Mouse (Mus musculus): ENCODE data around the gene Rnaseh2b. TPM values are rescaled to one million over a fixed set of nuclear protein-coding genes. Genes with fewer than 3 reads are reported as not detected.

Rnaseh2b gene
- polyA plus RNA-seq, 1 experiment from 2014 or later = 65.0 TPM

DNA sequence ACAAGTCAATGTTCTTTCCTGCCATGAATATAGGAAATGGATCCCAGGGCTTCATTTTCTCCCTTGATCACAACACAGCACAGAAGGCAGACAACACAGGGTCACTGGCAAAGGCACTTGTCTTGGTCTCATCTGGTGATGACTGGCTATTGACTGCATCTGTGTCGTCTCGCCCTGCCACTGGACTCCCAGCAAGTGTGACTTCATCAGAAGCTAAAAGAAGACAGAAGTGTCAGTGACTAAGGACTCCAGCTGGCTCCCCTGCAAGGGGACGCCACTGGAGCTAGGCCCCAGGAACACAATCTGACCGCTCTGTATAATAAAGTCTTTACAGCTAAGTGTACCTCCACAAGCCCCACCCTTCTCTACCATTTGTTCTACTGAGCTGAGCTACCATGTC is 100.4 kb downstream of the Rnaseh2b start:
- 72% methylated on average over 4 of the region's 4 CpGs for WGBS
- ATAC-seq (ENCODE audit: insufficient number of reproducible peaks, insufficient read depth, low FRiP score, low read depth) = no peak
- no peak overlapping the region for H3K4me3 ChIP-seq (ENCODE audit: low read depth, low read length)
- H3K9me3 ChIP-seq (ENCODE audit: control insufficient read depth, low read depth, low read length) = no peaks in the 10 kb centered on the region
- no peak overlapping the region for H3K9ac ChIP-seq (replicated peaks; ENCODE audit: low read depth, low read length)
- no peaks in the 10 kb centered on the region for H3K36me3 ChIP-seq (ENCODE audit: control insufficient read depth, insufficient read depth, low read length)
- H3K27me3 ChIP-seq (ENCODE audit: control insufficient read depth, insufficient read depth, low read length) = no peaks in the 10 kb centered on the region
- no peak overlapping the region for H3K27ac ChIP-seq (ENCODE audit: low read length)
- no peak overlapping the region for H3K4me2 ChIP-seq (replicated peaks; ENCODE audit: low read depth, low read length)
- no peaks in the 10 kb centered on the region for H3K4me1 ChIP-seq (ENCODE audit: control insufficient read depth, insufficient read depth, low read length)

DNA sequence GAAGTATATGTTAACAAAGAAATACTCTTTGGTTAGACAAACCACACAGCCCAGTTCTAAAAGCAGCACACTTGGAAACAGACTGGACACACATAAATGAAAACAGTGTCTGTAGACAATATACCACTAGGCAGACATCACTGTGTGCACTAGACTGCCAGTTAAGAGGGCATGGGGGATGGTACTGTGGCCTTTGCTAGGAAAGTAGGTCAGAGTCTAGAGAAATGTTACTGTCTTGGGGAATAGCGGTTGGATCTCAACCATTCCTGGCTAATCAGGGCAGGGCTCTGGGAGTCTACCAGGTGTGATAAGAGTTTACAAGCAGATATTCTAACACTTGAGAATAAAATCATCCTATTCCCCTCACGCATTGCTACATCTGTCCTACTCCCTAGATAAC is 103.0 kb downstream of the Rnaseh2b start:
- no peaks in the 10 kb centered on the region for H3K9me3 ChIP-seq (ENCODE audit: control insufficient read depth, low read depth, low read length)
- no peaks in the 10 kb centered on the region for H3K27me3 ChIP-seq (ENCODE audit: control insufficient read depth, insufficient read depth, low read length)
- ATAC-seq (ENCODE audit: insufficient number of reproducible peaks, insufficient read depth, low FRiP score, low read depth) = no peak
- no peak overlapping the region for H3K4me2 ChIP-seq (replicated peaks; ENCODE audit: low read depth, low read length)
- H3K4me3 ChIP-seq (ENCODE audit: low read depth, low read length) = no peak overlapping the region
- WGBS = 89% methylated on average over 2 of the region's 2 CpGs
- H3K9ac ChIP-seq (replicated peaks; ENCODE audit: low read depth, low read length) = no peak overlapping the region
- no peaks in the 10 kb centered on the region for H3K36me3 ChIP-seq (ENCODE audit: control insufficient read depth, insufficient read depth, low read length)
- no peak overlapping the region for H3K27ac ChIP-seq (ENCODE audit: low read length)
- H3K4me1 ChIP-seq (ENCODE audit: control insufficient read depth, insufficient read depth, low read length) = no peaks in the 10 kb centered on the region

DNA sequence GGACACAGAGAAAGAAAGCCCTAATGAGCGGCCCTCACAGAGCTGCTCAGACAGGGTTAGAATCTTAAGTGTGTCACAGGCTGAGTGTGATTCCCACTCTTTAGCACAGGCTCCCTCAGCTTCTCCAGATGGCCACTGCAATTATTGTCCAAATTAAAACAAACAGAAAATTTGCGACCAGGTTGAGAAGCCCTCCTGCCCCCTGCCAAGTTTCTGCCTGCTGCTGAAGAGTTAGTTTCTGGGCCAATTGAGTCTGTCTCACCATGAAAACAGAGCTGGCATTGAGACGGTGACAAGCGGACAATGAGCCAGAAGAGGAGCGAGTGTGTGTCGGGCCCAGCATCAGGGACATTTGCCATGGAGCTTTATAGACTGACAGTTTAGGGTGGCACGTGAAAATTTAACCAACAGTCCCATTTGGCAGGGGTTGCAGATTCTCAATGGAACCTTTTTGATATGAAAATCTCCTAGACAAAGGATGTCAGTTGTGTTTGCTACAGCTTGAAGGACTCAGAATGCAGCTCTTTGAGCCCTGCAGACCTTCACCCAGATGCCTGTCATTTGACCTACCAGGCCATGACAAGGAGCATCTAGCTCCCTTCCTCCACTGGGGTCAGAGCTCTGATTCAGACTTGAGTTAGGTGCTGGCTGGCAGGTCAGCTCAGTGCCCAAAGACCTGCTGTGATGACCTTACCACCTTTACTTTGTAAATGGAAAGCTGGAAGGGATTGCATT is 123.8 kb downstream of the Rnaseh2b start:
- Histone ChIP-seq H3K9me3 (ENCODE audit: control insufficient read depth, low read depth, low read length) (no peaks in the 10 kb centered on the region), H3K27me3 (ENCODE audit: control insufficient read depth, insufficient read depth, low read length) (no peaks in the 10 kb centered on the region), H3K9ac (replicated peaks; ENCODE audit: low read depth, low read length) (no peak overlapping the region), H3K4me2 (replicated peaks; ENCODE audit: low read depth, low read length) (no peak overlapping the region), H3K27ac (ENCODE audit: low read length) (no peak overlapping the region), H3K4me3 (ENCODE audit: low read depth, low read length) (no peak overlapping the region), H3K36me3 (ENCODE audit: control insufficient read depth, insufficient read depth, low read length) (no peaks in the 10 kb centered on the region), H3K4me1 (ENCODE audit: control insufficient read depth, insufficient read depth, low read length) (no peaks in the 10 kb centered on the region)
- 80% methylated on average over 7 of the region's 7 CpGs for WGBS
- ATAC-seq (ENCODE audit: insufficient number of reproducible peaks, insufficient read depth, low FRiP score, low read depth) = no peak

DNA sequence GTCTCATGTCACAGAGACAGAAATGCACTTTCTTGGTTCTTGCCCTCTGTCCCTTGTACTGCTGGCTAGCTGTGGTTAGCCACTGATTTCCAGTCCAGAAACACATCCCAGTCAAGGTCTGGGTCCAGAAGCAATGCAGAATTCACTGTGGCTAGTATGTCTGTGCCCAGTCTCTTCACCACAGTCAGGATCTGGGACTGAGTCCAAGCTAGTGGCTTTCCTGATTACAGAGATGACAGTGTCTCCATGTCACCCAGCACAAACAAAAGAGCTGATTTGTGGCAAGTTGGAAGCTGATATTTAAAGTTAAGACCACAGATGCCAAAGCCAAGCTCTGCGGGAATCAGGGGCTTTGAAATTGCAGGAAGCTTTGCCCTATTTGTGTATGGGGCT is 124.3 kb downstream of the Rnaseh2b start:
- Histone ChIP-seq H3K36me3 (ENCODE audit: control insufficient read depth, insufficient read depth, low read length) (no peaks in the 10 kb centered on the region), H3K4me1 (ENCODE audit: control insufficient read depth, insufficient read depth, low read length) (no peaks in the 10 kb centered on the region), H3K27ac (ENCODE audit: low read length) (no peak overlapping the region), H3K4me2 (replicated peaks; ENCODE audit: low read depth, low read length) (no peak overlapping the region), H3K9ac (replicated peaks; ENCODE audit: low read depth, low read length) (no peak overlapping the region), H3K4me3 (ENCODE audit: low read depth, low read length) (no peak overlapping the region), H3K27me3 (ENCODE audit: control insufficient read depth, insufficient read depth, low read length) (no peaks in the 10 kb centered on the region), H3K9me3 (ENCODE audit: control insufficient read depth, low read depth, low read length) (no peaks in the 10 kb centered on the region)
- 60% methylated on average over 1 of the region's 1 CpGs for WGBS
- no peak for ATAC-seq (ENCODE audit: insufficient number of reproducible peaks, insufficient read depth, low FRiP score, low read depth)

DNA sequence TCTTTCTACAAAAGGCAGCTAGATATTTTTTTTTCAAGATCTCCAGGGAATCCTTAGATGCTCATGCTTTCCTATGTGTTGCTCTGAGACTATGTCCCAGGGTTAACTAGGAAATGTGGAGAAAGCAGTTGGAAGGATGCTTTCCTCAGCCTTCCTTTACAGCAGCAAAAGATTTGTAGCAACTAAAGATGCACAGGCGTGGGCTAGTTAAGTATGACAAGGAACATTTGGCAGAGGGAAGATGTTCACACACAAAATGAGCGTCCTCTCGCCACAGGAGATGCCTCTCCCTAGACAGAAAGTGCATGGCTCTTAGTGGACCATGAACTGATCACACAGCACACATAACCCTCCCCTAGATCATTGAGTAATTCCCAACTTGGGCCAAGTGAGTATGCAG is 125.1 kb downstream of the Rnaseh2b start:
- Histone ChIP-seq H3K27me3 (ENCODE audit: control insufficient read depth, insufficient read depth, low read length) (no peaks in the 10 kb centered on the region), H3K4me3 (ENCODE audit: low read depth, low read length) (no peak overlapping the region), H3K4me2 (replicated peaks; ENCODE audit: low read depth, low read length) (no peak overlapping the region), H3K36me3 (ENCODE audit: control insufficient read depth, insufficient read depth, low read length) (no peaks in the 10 kb centered on the region), H3K4me1 (ENCODE audit: control insufficient read depth, insufficient read depth, low read length) (no peaks in the 10 kb centered on the region), H3K9ac (replicated peaks; ENCODE audit: low read depth, low read length) (no peak overlapping the region), H3K27ac (ENCODE audit: low read length) (no peak overlapping the region), H3K9me3 (ENCODE audit: control insufficient read depth, low read depth, low read length) (no peaks in the 10 kb centered on the region)
- WGBS = 77% methylated on average over 3 of the region's 3 CpGs
- no peak for ATAC-seq (ENCODE audit: insufficient number of reproducible peaks, insufficient read depth, low FRiP score, low read depth)

DNA sequence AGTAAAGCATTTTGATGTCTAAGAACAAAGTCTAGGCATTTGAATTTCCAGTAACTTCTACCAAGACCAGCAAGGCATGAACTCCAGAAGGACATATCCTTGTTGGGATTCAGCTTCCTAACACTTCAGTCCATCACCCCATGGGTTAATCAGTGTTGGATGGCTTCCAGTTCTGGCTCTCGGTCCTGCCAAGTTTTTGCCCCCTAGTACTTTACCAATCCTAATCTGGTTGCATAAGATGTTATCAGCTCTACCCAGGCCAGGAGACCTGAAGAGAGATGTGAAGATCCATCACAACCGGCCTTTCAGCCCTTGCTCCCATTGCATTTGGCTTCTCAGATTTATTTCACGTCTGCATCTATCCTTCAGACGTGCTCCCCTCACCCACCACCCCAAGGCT is 129.9 kb downstream of the Rnaseh2b start:
- Histone ChIP-seq H3K27me3 (ENCODE audit: control insufficient read depth, insufficient read depth, low read length) (no peaks in the 10 kb centered on the region), H3K4me1 (ENCODE audit: control insufficient read depth, insufficient read depth, low read length) (peaks cover 4% of the 10 kb centered on the region; the same call in 1 of the 2 replicates), H3K4me2 (replicated peaks; ENCODE audit: low read depth, low read length) (no peak overlapping the region), H3K9me3 (ENCODE audit: control insufficient read depth, low read depth, low read length) (no peaks in the 10 kb centered on the region), H3K9ac (replicated peaks; ENCODE audit: low read depth, low read length) (no peak overlapping the region), H3K36me3 (ENCODE audit: control insufficient read depth, insufficient read depth, low read length) (no peaks in the 10 kb centered on the region), H3K4me3 (ENCODE audit: low read depth, low read length) (no peak overlapping the region), H3K27ac (ENCODE audit: low read length) (no peak overlapping the region)
- ATAC-seq (ENCODE audit: insufficient number of reproducible peaks, insufficient read depth, low FRiP score, low read depth) = no peak
- 70% methylated on average over 4 of the region's 4 CpGs for WGBS

Other genes with a start within 250 kb of the Rnaseh2b start
- 0.98 and 1.00 TPM in 2 replicates for gene Dleu7, start 458 bp downstream of the Rnaseh2b start, polyA plus RNA-seq (2014; fragmentation: Nextera tagmentation; extraction: Ambion mirVana)
- gene Gucy1b2, start 163.7 kb downstream of the Rnaseh2b start, polyA plus RNA-seq (2014; fragmentation: Nextera tagmentation; extraction: Ambion mirVana) = 0.10 TPM in 1 of 2 replicates, not detected in the other